Mouse (Mus musculus) heart, adult 2 months (tissue): ENCODE data around the gene Ermard.

Source experiments
- CTCF ChIP-seq: fragments of 200-600 bp; IDR thresholded peaks from 2 replicates; pipeline ENCODE4 v1.8.1; 2022; ENCODE audit warnings: antibody characterized with exemption, mild to moderate bottlenecking, moderate library complexity
- POLR2A ChIP-seq: fragments of 200-500 bp; IDR thresholded peaks from 2 replicates; pipeline ENCODE4 v1.6.1; 2011; ENCODE audit warnings: mild to moderate bottlenecking, low read depth, low read length, control low read depth; ENCODE audit not compliant: insufficient read depth

GRCm38 (mm10) chr17:15101355-15101754 lies 60.3 kb downstream of the Ermard start:
- no peak for TF ChIP-seq POLR2A
- no peak for TF ChIP-seq CTCF
